Mouse (Mus musculus) embryonic facial prominence, embryonic 13.5 days (tissue): ENCODE results near the gene Rhag. TPM values are rescaled to one million over a fixed set of nuclear protein-coding genes. Genes with fewer than 3 reads are reported as not detected.

Experiments used
- ATAC-seq: fragments of 200-750 bp; cut with Nextera tagmentation; 2 replicates; pipeline ENCODE4 v1.8.0; 2017; ENCODE audit warnings: low read depth; ENCODE audit not compliant: insufficient number of reproducible peaks, insufficient read depth, low FRiP score, low TSS enrichment
- H3K27ac ChIP-seq: fragments of 300-500 bp; sonication (generic); 2 replicates; pipeline ENCODE4 v1.5.1; 2015; ENCODE audit warnings: moderate library complexity, mild to moderate bottlenecking, inconsistent platforms
- H3K27me3 ChIP-seq: fragments of 300-500 bp; sonication (generic); 2 replicates; pipeline ENCODE4 v1.6.1; 2015; ENCODE audit warnings: mild to moderate bottlenecking, inconsistent platforms
- H3K36me3 ChIP-seq: fragments of 300-500 bp; sonication (generic); 2 replicates; pipeline ENCODE4 v1.6.1; 2015; ENCODE audit warnings: mild to moderate bottlenecking, inconsistent platforms
- H3K4me1 ChIP-seq: fragments of 300-500 bp; sonication (generic); 2 replicates; pipeline ENCODE4 v1.6.1; 2015; ENCODE audit warnings: inconsistent platforms
- H3K4me2 ChIP-seq: fragments of 300-500 bp; sonication (generic); 2 replicates; pipeline ENCODE4 v1.6.1; 2015; ENCODE audit warnings: moderate library complexity, mild to moderate bottlenecking, inconsistent platforms
- H3K4me3 ChIP-seq: fragments of 300-500 bp; sonication (generic); 2 replicates; pipeline ENCODE4 v1.5.1; 2015; ENCODE audit warnings: mild to moderate bottlenecking, inconsistent platforms
- H3K9ac ChIP-seq: fragments of 300-500 bp; sonication (generic); 2 replicates; pipeline ENCODE4 v1.6.1; 2015; ENCODE audit warnings: mild to moderate bottlenecking, inconsistent platforms
- H3K9me3 ChIP-seq: fragments of 300-500 bp; sonication (generic); 2 replicates; pipeline ENCODE4 v1.6.1; 2016; ENCODE audit warnings: inconsistent platforms
- WGBS: fragments of 180-500 bp; shearing (Covaris S2); methylation state at CpG from one replicate; pipeline ENCODE4 v1.1.7; 2015; ENCODE audit warnings: mixed read lengths; 5-methylcytosine and 5-hydroxymethylcytosine counted together
- polyA plus RNA-seq: library from polyadenylated mRNA; unstranded; fragments of >200 nt; fragmentation: Nextera tagmentation; extraction: Ambion mirVana; gene quantifications from 2 replicates; pipeline ENCODE4 v1.2.1, GENCODE M21; 2015

Gene Rhag
- polyA plus RNA-seq, 1 experiment from 2014 or later: 0.79 TPM

- no peak overlapping the region for H3K4me3 ChIP-seq
- 40% methylated on average over 3 of the region's 3 CpGs for WGBS
- H3K9me3 ChIP-seq: no peaks in the 10 kb centered on the region
- no peak overlapping the region for H3K27ac ChIP-seq
- H3K27me3 ChIP-seq: no peaks in the 10 kb centered on the region
- H3K36me3 ChIP-seq: no peaks in the 10 kb centered on the region
- peak overlapping the region; percentile 29 for H3K4me2 ChIP-seq
- no peak for ATAC-seq
- peaks cover 15% of the 10 kb centered on the region for H3K4me1 ChIP-seq
- no peak overlapping the region for H3K9ac ChIP-seq
These were observed 66.8 kb downstream of the Rhag start for GRCm38 (mm10) chr17:40877741-40878140.

GRCm38 (mm10) chr17:40879528-40879923 lies 68.6 kb downstream of the Rhag start:
- peak overlapping the region; percentile 65 for H3K4me3 ChIP-seq
- H3K36me3 ChIP-seq: no peaks in the 10 kb centered on the region
- WGBS: 12% methylated on average over 6 of the region's 6 CpGs
- peaks cover 15% of the 10 kb centered on the region for H3K4me1 ChIP-seq
- no peak for ATAC-seq
- peak overlapping the region; percentile 77 for H3K9ac ChIP-seq
- peak overlapping the region; percentile 89 for H3K4me2 ChIP-seq
- H3K27ac ChIP-seq: no peak overlapping the region
- no peaks in the 10 kb centered on the region for H3K9me3 ChIP-seq
- no peaks in the 10 kb centered on the region for H3K27me3 ChIP-seq

- Histone ChIP-seq H3K9ac (peak within 1 kb of the TSS; percentile 77), H3K9me3 (no peaks in the 10 kb centered on the region), H3K4me1 (peaks cover 15% of the 10 kb centered on the region), H3K27ac (no peak within 1 kb of the TSS), H3K4me3 (peak within 1 kb of the TSS; percentile 65), H3K4me2 (peak within 1 kb of the TSS; percentile 89), H3K36me3 (no peaks in the 10 kb centered on the region), H3K27me3 (no peaks in the 10 kb centered on the region)
- peak; percentile 68; the same call in 1 of the 2 replicates for ATAC-seq
- WGBS: under 1% methylated on average over 40 of the region's 40 CpGs
These were observed 69.2 kb downstream of the Rhag start, which contains the start of gene 9130008F23Rik for GRCm38 (mm10) chr17:40879924-40880691. Gene 9130008F23Rik, minus strand, starts transcription at chr17:40880559.

- Histone ChIP-seq H3K9ac (no peak overlapping the region), H3K27me3 (no peaks in the 10 kb centered on the region), H3K4me3 (no peak overlapping the region), H3K27ac (no peak overlapping the region), H3K4me2 (no peak overlapping the region), H3K9me3 (no peaks in the 10 kb centered on the region), H3K36me3 (no peaks in the 10 kb centered on the region), H3K4me1 (peaks cover 15% of the 10 kb centered on the region)
- 87% methylated on average over 6 of the region's 6 CpGs for WGBS
- ATAC-seq: no peak
These were observed 71.2 kb downstream of the Rhag start for GRCm38 (mm10) chr17:40882172-40882571.

- H3K36me3 ChIP-seq: no peaks in the 10 kb centered on the region
- no peaks in the 10 kb centered on the region for H3K27me3 ChIP-seq
- H3K27ac ChIP-seq: no peak overlapping the region
- H3K9me3 ChIP-seq: no peaks in the 10 kb centered on the region
- no peak for ATAC-seq
- H3K4me3 ChIP-seq: no peak overlapping the region
- no peaks in the 10 kb centered on the region for H3K4me1 ChIP-seq
- no peak overlapping the region for H3K4me2 ChIP-seq
- H3K9ac ChIP-seq: no peak overlapping the region
- WGBS: 73% methylated on average over 4 of the region's 4 CpGs
These were observed 74.2 kb downstream of the Rhag start for GRCm38 (mm10) chr17:40885155-40885554.

GRCm38 (mm10) chr17:40887849-40888536 lies 77.1 kb downstream of the Rhag start:
- H3K27me3 ChIP-seq: no peaks in the 10 kb centered on the region
- H3K27ac ChIP-seq: no peak overlapping the region
- no peaks in the 10 kb centered on the region for H3K9me3 ChIP-seq
- H3K4me3 ChIP-seq: no peak overlapping the region
- H3K4me2 ChIP-seq: no peak overlapping the region
- WGBS: 79% methylated on average over 4 of the region's 4 CpGs
- ATAC-seq: no peak
- no peaks in the 10 kb centered on the region for H3K36me3 ChIP-seq
- H3K4me1 ChIP-seq: no peaks in the 10 kb centered on the region
- no peak overlapping the region for H3K9ac ChIP-seq

Other genes with a start within 250 kb of the Rhag start
- gene Esp6, start 249.6 kb upstream of the Rhag start, polyA plus RNA-seq: not detected in 2 replicates
- not detected in 2 replicates for gene Esp4, start 212.5 kb upstream of the Rhag start, polyA plus RNA-seq
- gene Esp3, start 179.1 kb upstream of the Rhag start, polyA plus RNA-seq: not detected in 2 replicates
- gene Esp1, start 84.0 kb upstream of the Rhag start, polyA plus RNA-seq: not detected in 2 replicates
- not detected in 2 replicates for gene Crisp2, start 4.1 kb upstream of the Rhag start, polyA plus RNA-seq
- 1.8 and 2.0 TPM in 2 replicates for gene 9130008F23Rik, start 69.4 kb downstream of the Rhag start, polyA plus RNA-seq
- gene Glyatl3, start 103.2 kb downstream of the Rhag start, polyA plus RNA-seq: 0.21 and 0.89 TPM in 2 replicates
- gene Mut, start 123.6 kb downstream of the Rhag start, polyA plus RNA-seq: 37.4 and 40.3 TPM in 2 replicates
- 29.2 and 30.6 TPM in 2 replicates for gene Cenpq, start 123.9 kb downstream of the Rhag start, polyA plus RNA-seq